Mouse (Mus musculus) midbrain, postnatal 0 days (tissue): ENCODE results near the gene Prr12. TPM values are rescaled to one million over a fixed set of nuclear protein-coding genes. Genes with fewer than 3 reads are reported as not detected.

Source experiments
- ATAC-seq: fragments of 200-750 bp; cut with Nextera tagmentation; 2 replicates; pipeline ENCODE4 v1.8.0; 2017; ENCODE audit warnings: moderate number of reproducible peaks, mild to moderate bottlenecking, moderate TSS enrichment, moderate library complexity; ENCODE audit not compliant: low FRiP score
- DNase-seq: peaks from one replicate; pipeline ENCODE4 v3.0.0-alpha.2; 2015; ENCODE audit warnings: low spot score
- H3K27ac ChIP-seq: fragments of 300-500 bp; sonication (generic); 2 replicates; pipeline ENCODE4 v1.5.1; 2014; ENCODE audit warnings: low read depth, mild to moderate bottlenecking, low read length, mixed read lengths
- H3K27me3 ChIP-seq: fragments of 300-500 bp; sonication (generic); 2 replicates; pipeline ENCODE4 v1.6.1; 2014; ENCODE audit warnings: low read length, control low read depth, mixed read lengths; ENCODE audit not compliant: insufficient read depth
- H3K36me3 ChIP-seq: fragments of 300-500 bp; sonication (generic); 2 replicates; pipeline ENCODE4 v1.6.1; 2014; ENCODE audit warnings: low read length, control low read depth, mixed read lengths; ENCODE audit not compliant: insufficient read depth
- H3K4me1 ChIP-seq: fragments of 300-500 bp; sonication (generic); 2 replicates; pipeline ENCODE4 v1.6.1; 2014; ENCODE audit warnings: mild to moderate bottlenecking, control low read depth, antibody characterized with exemption, low read length, mixed read lengths; ENCODE audit not compliant: insufficient read depth
- H3K4me2 ChIP-seq: fragments of 300-500 bp; sonication (generic); 2 replicates; pipeline ENCODE4 v1.6.1; 2014; ENCODE audit warnings: low read depth, mild to moderate bottlenecking, low read length, mixed read lengths; ENCODE audit not compliant: poor library complexity, severe bottlenecking
- H3K4me3 ChIP-seq: fragments of 300-500 bp; sonication (generic); 2 replicates; pipeline ENCODE4 v1.5.1; 2014; ENCODE audit warnings: low read depth, mild to moderate bottlenecking, low read length, moderate library complexity
- H3K9ac ChIP-seq: fragments of 300-500 bp; sonication (generic); replicated peaks from 2 replicates; pipeline ENCODE4 v1.6.1; 2014; ENCODE audit warnings: mild to moderate bottlenecking, low read length, moderate library complexity, mixed read lengths; ENCODE audit not compliant: poor library complexity, severe bottlenecking
- H3K9me3 ChIP-seq: fragments of 300-500 bp; sonication (generic); 2 replicates; pipeline ENCODE4 v1.6.1; 2016; ENCODE audit warnings: low read length, control low read depth
- CTCF ChIP-seq: IDR thresholded peaks from 2 replicates; pipeline ENCODE4 v1.5.1; 2016; ENCODE audit warnings: antibody characterized with exemption, mild to moderate bottlenecking
- WGBS: fragments of 180-500 bp; shearing (Covaris S2); extraction: QIAGEN DNeasy Blood & Tissue Kit; methylation state at CpG from one replicate; pipeline ENCODE4 v1.1.7; 2014; 5-methylcytosine and 5-hydroxymethylcytosine counted together
- polyA plus RNA-seq: library from polyadenylated mRNA; unstranded; fragments of >200 nt; fragmentation: Nextera tagmentation; extraction: Ambion mirVana; gene quantifications from 2 replicates; pipeline ENCODE4 v1.2.1, GENCODE M21; 2015
- total RNA-seq: library from RNA; depleted of rRNA; stranded (reverse); fragments of >200 nt; gene quantifications from 2 replicates; pipeline ENCODE4 v1.2.3, GENCODE M21; 2014

Prr12 gene
- total and polyA plus RNA-seq, 2 experiments from 2014 or later = 8.8 to 17.9 TPM

- 80% methylated on average over 6 of the region's 6 CpGs for WGBS
- no peak for TF ChIP-seq CTCF
- Histone ChIP-seq H3K4me2 (no peak overlapping the region), H3K27ac (no peak overlapping the region), H3K9me3 (no peaks in the 10 kb centered on the region), H3K4me3 (no peak overlapping the region), H3K9ac (no peak overlapping the region), H3K4me1 (no peaks in the 10 kb centered on the region), H3K27me3 (no peaks in the 10 kb centered on the region), H3K36me3 (no peaks in the 10 kb centered on the region)
- no peak for ATAC-seq
- no peak for DNase-seq
Observed at GRCm38 (mm10) chr7:45095367-45095766, 42.7 kb upstream of the Prr12 start.

GRCm38 (mm10) chr7:45094121-45094520 lies 41.4 kb upstream of the Prr12 start:
- H3K27ac ChIP-seq = no peak overlapping the region
- H3K27me3 ChIP-seq = no peaks in the 10 kb centered on the region
- WGBS = 77% methylated on average over 7 of the region's 7 CpGs
- no peaks in the 10 kb centered on the region for H3K36me3 ChIP-seq
- DNase-seq (no peak), ATAC-seq (no peak)
- no peaks in the 10 kb centered on the region for H3K9me3 ChIP-seq
- H3K4me3 ChIP-seq = no peak overlapping the region
- H3K9ac ChIP-seq = no peak overlapping the region
- no peak overlapping the region for H3K4me2 ChIP-seq
- no peak for TF ChIP-seq CTCF
- no peaks in the 10 kb centered on the region for H3K4me1 ChIP-seq

GRCm38 (mm10) chr7:45093516-45093905 lies 40.8 kb upstream of the Prr12 start:
- ATAC-seq = no peak
- H3K9ac ChIP-seq = no peak overlapping the region

GRCm38 (mm10) chr7:45092828-45093515 lies 40.3 kb upstream of the Prr12 start:
- Histone ChIP-seq H3K9me3 (no peaks in the 10 kb centered on the region), H3K4me3 (no peak overlapping the region), H3K9ac (no peak overlapping the region), H3K36me3 (no peaks in the 10 kb centered on the region), H3K4me1 (no peaks in the 10 kb centered on the region), H3K27me3 (no peaks in the 10 kb centered on the region), H3K4me2 (no peak overlapping the region), H3K27ac (no peak overlapping the region)
- DNase-seq (no peak), ATAC-seq (no peak)
- no peak for TF ChIP-seq CTCF
- 74% methylated on average over 12 of the region's 12 CpGs for WGBS

More at GRCm38 (mm10) chr7:45093516-45093905, 40.8 kb upstream of the Prr12 start:
- no peaks in the 10 kb centered on the region for H3K27me3 ChIP-seq
- H3K27ac ChIP-seq = no peak overlapping the region
- TF ChIP-seq CTCF = no peak
- DNase-seq = no peak
- no peak overlapping the region for H3K4me3 ChIP-seq
- H3K4me1 ChIP-seq = no peaks in the 10 kb centered on the region
- H3K9me3 ChIP-seq = no peaks in the 10 kb centered on the region
- 41% methylated on average over 18 of the region's 18 CpGs for WGBS
- H3K4me2 ChIP-seq = no peak overlapping the region
- H3K36me3 ChIP-seq = no peaks in the 10 kb centered on the region

GRCm38 (mm10) chr7:45092048-45092447 lies 39.4 kb upstream of the Prr12 start, which contains the start of gene Rcn3:
Gene Rcn3, minus strand, starts transcription at chr7:45092221.
- ATAC-seq (peak; percentile 87), DNase-seq (peak; percentile 96)
- Histone ChIP-seq H3K9me3 (no peaks in the 10 kb centered on the region), H3K4me3 (peak within 1 kb of the TSS; percentile 33), H3K9ac (peak within 1 kb of the TSS; percentile 36; the same call in 1 of the 2 replicates), H3K4me2 (peak within 1 kb of the TSS; percentile 65), H3K27me3 (no peaks in the 10 kb centered on the region), H3K36me3 (no peaks in the 10 kb centered on the region), H3K27ac (no peak within 1 kb of the TSS), H3K4me1 (no peaks in the 10 kb centered on the region)
- whole genome bisulfite sequencing = under 1% methylated on average over 16 of the region's 16 CpGs
- no peak for TF ChIP-seq CTCF
